Mouse (Mus musculus) embryo, embryonic 11 days (tissue): ENCODE results near the gene Mars.

Source experiments
- DNase-seq: peaks from one replicate; pipeline ENCODE4 v3.0.0-alpha.2; 2015

Gene Mars

GRCm38 (mm10) chr10:127311476-127312355 lies at the start of gene Mars:
Gene Mars, minus strand, starts transcription at chr10:127311786.
- peak; percentile 97 for DNase-seq

GRCm38 (mm10) chr10:127360714-127361113 lies 49.1 kb upstream of the Mars start:
- no peak for DNase-seq

- DNase-seq, result no peak
These were observed 43.8 kb upstream of the Mars start for GRCm38 (mm10) chr10:127355336-127355735.

GRCm38 (mm10) chr10:127353909-127354895 lies 42.6 kb upstream of the Mars start, which contains the start of gene Inhbe:
Gene Inhbe, minus strand, starts transcription at chr10:127354411.
- peak; percentile 26 for DNase-seq

- DNase-seq, result no peak
These were observed 41.2 kb upstream of the Mars start for GRCm38 (mm10) chr10:127352766-127353165.

GRCm38 (mm10) chr10:127352187-127352586 lies 40.6 kb upstream of the Mars start:
- DNase-seq, result no peak

- no peak for DNase-seq
These were observed 40.1 kb upstream of the Mars start for GRCm38 (mm10) chr10:127351719-127352118.

GRCm38 (mm10) chr10:127351285-127351595 lies 39.7 kb upstream of the Mars start:
- DNase-seq, result no peak

- peak; percentile 86 for DNase-seq
These were observed 39.2 kb upstream of the Mars start for GRCm38 (mm10) chr10:127350594-127351284.

GRCm38 (mm10) chr10:127349810-127350209 lies 38.2 kb upstream of the Mars start:
- no peak for DNase-seq

GRCm38 (mm10) chr10:127348957-127349356 lies 37.4 kb upstream of the Mars start:
- DNase-seq, result no peak

- DNase-seq, result no peak
These were observed 34.6 kb upstream of the Mars start for GRCm38 (mm10) chr10:127346173-127346572.

GRCm38 (mm10) chr10:127343029-127343428 lies 31.4 kb upstream of the Mars start:
- no peak for DNase-seq

GRCm38 (mm10) chr10:127341891-127342639 lies 30.5 kb upstream of the Mars start, which contains the start of gene Gli1:
Gene Gli1, minus strand, starts transcription at chr10:127341974.
- DNase-seq, result peak; percentile 91

GRCm38 (mm10) chr10:127341360-127341690 lies 29.7 kb upstream of the Mars start:
- DNase-seq, result peak; percentile 65

GRCm38 (mm10) chr10:127340577-127341359 lies 29.2 kb upstream of the Mars start:
- DNase-seq, result peak; percentile 83

- peak; percentile 91 for DNase-seq
These were observed 28.3 kb upstream of the Mars start for GRCm38 (mm10) chr10:127339683-127340576.

- peak; percentile 93 for DNase-seq
These were observed 27.5 kb upstream of the Mars start for GRCm38 (mm10) chr10:127338930-127339682.

- no peak for DNase-seq
These were observed 26.0 kb upstream of the Mars start for GRCm38 (mm10) chr10:127337536-127338099.
